Mouse (Mus musculus) hindbrain, embryonic 10.5 days (tissue): ENCODE measurements at regions not wholly inside any gene's neighbourhood (a gene's known extent, or its start where the extent isn't known, plus 50 kb on each side); places are given as distances from the start of the nearest gene placed in this dataset.

ENCODE experiments used
- DNase-seq: peaks from one replicate; pipeline ENCODE4 v3.0.0-alpha.2; 2017; ENCODE audit warnings: low spot score
- H3K27ac ChIP-seq: fragments of 300-500 bp; sonication (generic); 2 replicates; pipeline ENCODE4 v1.5.1; 2016; ENCODE audit warnings: mild to moderate bottlenecking, moderate library complexity
- H3K27me3 ChIP-seq: fragments of 300-500 bp; sonication (generic); 2 replicates; pipeline ENCODE4 v1.6.1; 2016; ENCODE audit warnings: mild to moderate bottlenecking; ENCODE audit not compliant: poor library complexity, insufficient read depth, severe bottlenecking
- H3K36me3 ChIP-seq: fragments of 300-500 bp; sonication (generic); 2 replicates; pipeline ENCODE4 v1.6.1; 2016; ENCODE audit warnings: mild to moderate bottlenecking, moderate library complexity
- H3K4me1 ChIP-seq: fragments of 300-500 bp; sonication (generic); replicated peaks from 2 replicates; pipeline ENCODE4 v1.6.1; 2016; ENCODE audit warnings: mild to moderate bottlenecking
- H3K4me3 ChIP-seq: fragments of 300-500 bp; sonication (generic); 2 replicates; pipeline ENCODE4 v1.5.1; 2016; ENCODE audit warnings: mild to moderate bottlenecking, moderate library complexity
- H3K9me3 ChIP-seq: fragments of 300-500 bp; sonication (generic); 2 replicates; pipeline ENCODE4 v1.6.1; 2016; ENCODE audit warnings: mild to moderate bottlenecking, moderate library complexity
- WGBS: fragments of 180-500 bp; shearing (Covaris S2); methylation state at CpG from one replicate; pipeline ENCODE4 v1.1.7; 2016; 5-methylcytosine and 5-hydroxymethylcytosine counted together

- no peak overlapping the region for H3K4me3 ChIP-seq
- no peaks in the 10 kb centered on the region for H3K36me3 ChIP-seq
- H3K27ac ChIP-seq: no peak overlapping the region
- no peaks in the 10 kb centered on the region for H3K4me1 ChIP-seq
- 79% methylated on average over 4 of the region's 4 CpGs for WGBS
- H3K9me3 ChIP-seq: no peaks in the 10 kb centered on the region
- H3K27me3 ChIP-seq: no peaks in the 10 kb centered on the region
- no peak for DNase-seq
Measured at GRCm38 (mm10) chr16:46735140-46735539, 236.8 kb upstream of the Nectin3 start.

DNA sequence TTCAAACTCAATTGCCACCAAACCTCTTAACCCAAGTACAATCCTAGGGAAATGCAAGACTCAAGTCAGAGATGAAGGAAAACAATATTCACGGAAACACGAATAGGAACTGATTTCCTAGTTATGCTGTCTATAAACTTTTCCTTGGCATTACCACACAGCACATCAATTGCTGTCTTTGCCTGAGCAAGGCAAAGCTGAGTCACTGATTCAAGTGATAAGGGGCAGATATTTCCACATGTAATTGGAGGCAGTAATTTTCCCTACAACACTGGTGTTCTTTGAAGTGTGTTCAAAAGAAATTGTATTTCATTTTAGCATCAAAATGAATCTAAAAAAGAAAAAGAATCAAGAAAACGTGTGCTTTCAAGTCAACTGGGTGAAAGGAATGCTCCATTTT is 230.1 kb upstream of the Nectin3 start:
- no peaks in the 10 kb centered on the region for H3K4me1 ChIP-seq
- H3K36me3 ChIP-seq: no peaks in the 10 kb centered on the region
- H3K9me3 ChIP-seq: no peaks in the 10 kb centered on the region
- no peak overlapping the region for H3K27ac ChIP-seq
- DNase-seq: no peak
- 87% methylated on average over 3 of the region's 3 CpGs for WGBS
- H3K27me3 ChIP-seq: no peaks in the 10 kb centered on the region
- no peak overlapping the region for H3K4me3 ChIP-seq

DNA sequence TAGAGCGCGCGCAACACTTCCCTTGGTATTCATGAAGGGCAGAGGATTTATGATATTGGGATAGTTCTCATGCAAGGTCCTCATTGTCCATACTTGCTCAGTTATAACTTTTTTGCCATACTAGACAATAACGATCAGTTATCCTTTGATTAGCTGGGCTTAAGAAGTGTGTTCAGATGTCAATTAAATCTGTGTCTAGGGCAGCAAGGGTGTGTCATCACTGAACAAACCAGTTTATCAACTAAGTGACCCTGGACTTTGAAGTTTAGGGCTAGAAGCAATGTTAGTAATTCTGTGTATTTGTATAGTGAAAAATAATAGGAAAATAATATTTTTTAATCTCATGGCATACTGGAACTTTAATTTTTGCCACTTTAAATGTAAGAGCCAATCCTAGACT is 225.3 kb upstream of the Nectin3 start:
- Histone ChIP-seq H3K9me3 (no peaks in the 10 kb centered on the region), H3K27ac (no peak overlapping the region), H3K4me3 (no peak overlapping the region), H3K27me3 (no peaks in the 10 kb centered on the region), H3K36me3 (no peaks in the 10 kb centered on the region), H3K4me1 (no peaks in the 10 kb centered on the region)
- DNase-seq: no peak
- 92% methylated on average over 4 of the region's 4 CpGs for WGBS

GRCm38 (mm10) chr16:46679787-46680186 is 181.5 kb upstream of the Nectin3 start:
- Histone ChIP-seq H3K27me3 (no peaks in the 10 kb centered on the region), H3K27ac (no peak overlapping the region), H3K9me3 (no peaks in the 10 kb centered on the region), H3K4me3 (no peak overlapping the region), H3K36me3 (no peaks in the 10 kb centered on the region), H3K4me1 (no peaks in the 10 kb centered on the region)
- WGBS: 87% methylated on average over 3 of the region's 3 CpGs
- DNase-seq: no peak

- Histone ChIP-seq H3K9me3 (no peaks in the 10 kb centered on the region), H3K4me3 (no peak overlapping the region), H3K36me3 (no peaks in the 10 kb centered on the region), H3K27ac (no peak overlapping the region), H3K27me3 (no peaks in the 10 kb centered on the region), H3K4me1 (no peaks in the 10 kb centered on the region)
- WGBS: 72% methylated on average over 3 of the region's 3 CpGs
- no peak for DNase-seq
Measured at GRCm38 (mm10) chr16:46669590-46669989, 171.3 kb upstream of the Nectin3 start.

GRCm38 (mm10) chr16:46665566-46665965 is 167.2 kb upstream of the Nectin3 start:
- Histone ChIP-seq H3K27me3 (no peaks in the 10 kb centered on the region), H3K4me1 (no peaks in the 10 kb centered on the region), H3K27ac (no peak overlapping the region), H3K36me3 (no peaks in the 10 kb centered on the region), H3K4me3 (no peak overlapping the region), H3K9me3 (no peaks in the 10 kb centered on the region)
- WGBS: 83% methylated on average over 3 of the region's 3 CpGs
- no peak for DNase-seq

GRCm38 (mm10) chr16:46663008-46663407 is 164.7 kb upstream of the Nectin3 start:
- Histone ChIP-seq H3K4me3 (no peak overlapping the region), H3K27me3 (no peaks in the 10 kb centered on the region), H3K27ac (no peak overlapping the region), H3K36me3 (no peaks in the 10 kb centered on the region), H3K9me3 (no peaks in the 10 kb centered on the region), H3K4me1 (no peaks in the 10 kb centered on the region)
- 90% methylated on average over 4 of the region's 4 CpGs for WGBS
- DNase-seq: no peak

- WGBS: 80% methylated on average over 4 of the region's 4 CpGs
- H3K27ac ChIP-seq: no peak overlapping the region
- H3K4me3 ChIP-seq: no peak overlapping the region
- H3K36me3 ChIP-seq: no peaks in the 10 kb centered on the region
- H3K27me3 ChIP-seq: no peaks in the 10 kb centered on the region
- no peaks in the 10 kb centered on the region for H3K4me1 ChIP-seq
- H3K9me3 ChIP-seq: no peaks in the 10 kb centered on the region
- no peak for DNase-seq
Measured at GRCm38 (mm10) chr16:46655041-46655440, 156.7 kb upstream of the Nectin3 start.

- WGBS: 37% methylated on average over 2 of the region's 2 CpGs
- no peak overlapping the region for H3K27ac ChIP-seq
- H3K4me1 ChIP-seq: no peaks in the 10 kb centered on the region
- no peaks in the 10 kb centered on the region for H3K36me3 ChIP-seq
- H3K9me3 ChIP-seq: no peaks in the 10 kb centered on the region
- no peak overlapping the region for H3K4me3 ChIP-seq
- no peak for DNase-seq
- H3K27me3 ChIP-seq: no peaks in the 10 kb centered on the region
Measured at GRCm38 (mm10) chr16:46625807-46626206, 127.5 kb upstream of the Nectin3 start.

- Histone ChIP-seq H3K9me3 (no peaks in the 10 kb centered on the region), H3K4me3 (no peak overlapping the region), H3K36me3 (no peaks in the 10 kb centered on the region), H3K27ac (no peak overlapping the region), H3K27me3 (no peaks in the 10 kb centered on the region), H3K4me1 (no peaks in the 10 kb centered on the region)
- DNase-seq: no peak
- WGBS: 93% methylated on average over 1 of the region's 1 CpGs
Measured at GRCm38 (mm10) chr16:46623246-46623645, 124.9 kb upstream of the Nectin3 start.

GRCm38 (mm10) chr16:46619871-46620270 is 121.5 kb upstream of the Nectin3 start:
- Histone ChIP-seq H3K27ac (no peak overlapping the region), H3K9me3 (no peaks in the 10 kb centered on the region), H3K4me3 (no peak overlapping the region), H3K27me3 (no peaks in the 10 kb centered on the region), H3K36me3 (no peaks in the 10 kb centered on the region), H3K4me1 (no peaks in the 10 kb centered on the region)
- WGBS: 86% methylated on average over 2 of the region's 2 CpGs
- no peak for DNase-seq

DNA sequence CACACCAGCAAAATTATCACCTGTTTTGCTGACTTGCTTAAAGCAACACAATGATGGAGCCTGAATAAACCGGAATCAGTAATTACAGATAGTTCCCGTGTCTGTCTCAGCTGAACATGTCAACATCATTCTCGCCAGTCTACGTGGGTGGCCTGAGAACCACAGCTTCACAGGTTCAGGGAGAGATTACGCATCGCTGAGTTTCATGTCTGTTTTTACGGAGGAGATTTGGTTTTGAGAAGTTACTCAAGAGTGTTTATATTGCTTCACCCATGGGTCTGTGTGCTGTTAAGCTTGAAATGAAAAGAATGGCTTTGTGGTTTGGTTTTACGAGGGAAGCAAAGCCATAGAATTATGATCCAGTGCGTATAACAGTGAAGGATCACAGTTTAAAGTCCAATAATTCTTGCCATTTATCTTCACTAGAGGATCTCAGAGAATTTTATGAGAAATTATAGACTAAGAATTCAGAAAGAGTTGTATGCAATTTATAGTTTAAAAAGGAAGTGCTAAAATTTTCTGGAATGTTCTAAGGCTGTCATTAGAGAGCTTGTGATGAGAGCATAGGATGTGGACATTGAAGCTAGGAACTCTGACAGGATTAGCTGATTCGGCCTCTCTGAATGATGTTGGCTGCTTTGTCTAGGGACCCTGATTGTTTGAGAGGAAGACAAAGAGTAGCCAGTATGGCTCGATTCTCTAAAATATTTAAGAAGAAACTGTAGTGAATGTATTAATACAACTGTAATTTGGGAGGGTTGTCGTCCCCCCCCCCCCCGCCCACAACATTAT is 119.4 kb upstream of the Nectin3 start:
- no peaks in the 10 kb centered on the region for H3K36me3 ChIP-seq
- no peaks in the 10 kb centered on the region for H3K27me3 ChIP-seq
- no peak overlapping the region for H3K27ac ChIP-seq
- DNase-seq: no peak
- H3K9me3 ChIP-seq: no peaks in the 10 kb centered on the region
- 77% methylated on average over 13 of the region's 13 CpGs for WGBS
- no peak overlapping the region for H3K4me3 ChIP-seq
- no peaks in the 10 kb centered on the region for H3K4me1 ChIP-seq

DNA sequence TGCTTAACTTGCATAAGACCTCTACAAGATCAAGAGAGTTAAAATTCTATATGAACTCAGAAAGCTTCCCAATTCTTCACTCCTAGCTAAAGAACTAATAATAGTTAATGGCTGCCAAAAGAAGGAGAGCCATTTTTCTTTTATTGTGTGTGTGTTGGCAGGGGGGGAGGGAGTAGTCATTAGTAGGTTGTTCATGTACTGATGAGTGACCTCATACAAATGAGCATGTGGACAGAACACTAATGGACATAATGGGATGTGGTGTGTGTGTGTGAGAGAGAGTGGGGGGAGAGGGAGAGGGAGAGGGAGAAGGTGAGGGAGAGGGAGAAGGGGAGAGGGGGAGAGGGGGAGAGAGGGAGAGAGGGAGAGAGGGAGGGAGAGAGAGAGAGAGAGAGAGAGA is 118.3 kb upstream of the Nectin3 start:
- no peaks in the 10 kb centered on the region for H3K27me3 ChIP-seq
- H3K36me3 ChIP-seq: no peaks in the 10 kb centered on the region
- H3K4me3 ChIP-seq: no peak overlapping the region
- no peak overlapping the region for H3K27ac ChIP-seq
- peaks cover 4% of the 10 kb centered on the region for H3K4me1 ChIP-seq
- DNase-seq: no peak
- H3K9me3 ChIP-seq: no peaks in the 10 kb centered on the region
